ENCODE assay signal across 10 mouse cellular contexts in genomic region chr11:74842656-74843434, GRCm38 (mm10). TPM values are rescaled to one million over a fixed set of nuclear protein-coding genes. Genes with fewer than 3 reads are reported as not detected.
A peak's percentile ranks its signal among the peaks of the same experiment; 100 is the strongest.
DNase-seq lines count a peak whose midpoint lies in the region; ATAC-seq and TF ChIP-seq lines count a peak whose summit lies in the region.
"Had no signal": no experiment of that assay in that cellular context is flagged by ENCODE, and none has a peak within 500 bp of the region (broad histone marks: within the 10 kb centered on the region; RNA-seq: fewer than 3 reads in every experiment).

No protein-coding gene starts in this region.

- no peak for TF ChIP-seq CTCF in heart, adult 2 months (IDR thresholded peaks at IDR 0.05)
- no peak for TF ChIP-seq CTCF in hindbrain, postnatal 0 days (IDR thresholded peaks at IDR 0.05; ENCODE audit: low read depth)

- H3K36me3 ChIP-seq in heart, adult 2 months (ENCODE audit: control insufficient read depth, insufficient read depth, low read length): no peaks in the 10 kb centered on the region
- H3K36me3 ChIP-seq in liver, embryonic 12.5 days: peaks cover 52% of the 10 kb centered on the region
- H3K36me3 ChIP-seq in liver, embryonic 11.5 days (ENCODE audit: control insufficient read depth, insufficient read depth, low read length): peaks cover 13% of the 10 kb centered on the region
- H3K36me3 ChIP-seq in hindbrain, postnatal 0 days (ENCODE audit: insufficient read depth, low read length): peaks cover 7% of the 10 kb centered on the region; the same call in 1 of the 2 replicates

- intact Hi-C loops in heart, adult 2 months (cut with DNase I): no loop called here

- WGBS in heart, adult 2 months: 84% methylated on average over 22 of the region's 22 CpGs
- 88% methylated on average over 22 of the region's 22 CpGs for WGBS in liver, embryonic 12.5 days (ENCODE audit: insufficient replicate concordance)
- WGBS in liver, embryonic 11.5 days: 93% methylated on average over 22 of the region's 22 CpGs
- 71% methylated on average over 21 of the region's 22 CpGs for WGBS in hindbrain, postnatal 0 days

- no peak overlapping the region for H3K4me3 ChIP-seq in heart, adult 2 months
- no peak overlapping the region for H3K4me3 ChIP-seq in liver, embryonic 12.5 days
- H3K4me3 ChIP-seq in liver, embryonic 11.5 days (ENCODE audit: low read depth, low read length): no peak overlapping the region
- H3K4me3 ChIP-seq in hindbrain, postnatal 0 days (ENCODE audit: low read length): no peak overlapping the region
- H3K4me3 ChIP-seq: erythroblast, embryonic 14.5 days had no signal

- no peak for TF ChIP-seq EP300 in heart, adult 2 months (IDR thresholded peaks at IDR 0.05; ENCODE audit: insufficient read depth, low read depth, low read length)

- H3K9me3 ChIP-seq in liver, embryonic 12.5 days (replicated peaks): peaks cover 5% of the 10 kb centered on the region; the same call in 1 of the 2 replicates
- no peaks in the 10 kb centered on the region for H3K9me3 ChIP-seq in liver, embryonic 11.5 days (ENCODE audit: control insufficient read depth, low read length)
- H3K9me3 ChIP-seq in hindbrain, postnatal 0 days (ENCODE audit: low read length): no peaks in the 10 kb centered on the region

- no peaks in the 10 kb centered on the region; the same call in 1 of the 2 replicates for H3K79me2 ChIP-seq in heart, adult 2 months (replicated peaks; ENCODE audit: control insufficient read depth, insufficient read depth, low read length)

- DNase-seq in heart, adult 2 months: peak; percentile 15 to 23
- DNase-seq in heart, adult 8-10 months (ENCODE audit: low spot score): no peak
- DNase-seq in liver, embryonic 11.5 days (ENCODE audit: low spot score): no peak
- DNase-seq in cerebellum, adult 9-10 months: peak; percentile 57
- DNase-seq in hindbrain, postnatal 0 days (ENCODE audit: low spot score): no peak
- no peak for DNase-seq in layer of hippocampus, adult 9-11 months
- DNase-seq: lung, adult 2 months had no signal

- H3K4me2 ChIP-seq in liver, embryonic 12.5 days: no peak overlapping the region
- no peak overlapping the region for H3K4me2 ChIP-seq in liver, embryonic 11.5 days
- no peak overlapping the region for H3K4me2 ChIP-seq in hindbrain, postnatal 0 days (ENCODE audit: low read depth, low read length)

- H3K4me1 ChIP-seq in heart, adult 2 months (ENCODE audit: control insufficient read depth, insufficient read depth, low read length): peaks cover 6% of the 10 kb centered on the region
- H3K4me1 ChIP-seq in liver, embryonic 12.5 days: peaks cover 29% of the 10 kb centered on the region
- H3K4me1 ChIP-seq in liver, embryonic 11.5 days (replicated peaks; ENCODE audit: control insufficient read depth, insufficient read depth, low read length): peaks cover 10% of the 10 kb centered on the region
- H3K4me1 ChIP-seq in hindbrain, postnatal 0 days (ENCODE audit: insufficient read depth, low read length): 0 out of 2 replicates have a peak, but pooled peaks cover 9% of the 10 kb centered on the region

- no peak overlapping the region for H3K9ac ChIP-seq in heart, adult 2 months (ENCODE audit: low read depth, low read length)
- H3K9ac ChIP-seq in liver, embryonic 12.5 days: no peak overlapping the region
- no peak overlapping the region for H3K9ac ChIP-seq in liver, embryonic 11.5 days (ENCODE audit: low read depth, low read length)
- no peak overlapping the region for H3K9ac ChIP-seq in hindbrain, postnatal 0 days (replicated peaks; ENCODE audit: low read length)

- no peaks in the 10 kb centered on the region for H3K27me3 ChIP-seq in heart, adult 2 months (ENCODE audit: control insufficient read depth, insufficient read depth, low read length)
- H3K27me3 ChIP-seq in liver, embryonic 12.5 days (replicated peaks): no peaks in the 10 kb centered on the region
- H3K27me3 ChIP-seq in liver, embryonic 11.5 days (replicated peaks; ENCODE audit: control insufficient read depth, insufficient read depth, low read length): no peaks in the 10 kb centered on the region
- no peaks in the 10 kb centered on the region for H3K27me3 ChIP-seq in hindbrain, postnatal 0 days (ENCODE audit: insufficient read depth, low read length)

- H3K27ac ChIP-seq in heart, adult 2 months: peak overlapping the region; percentile 58
- peak overlapping the region; percentile 3; the same call in 1 of the 2 replicates for H3K27ac ChIP-seq in liver, embryonic 12.5 days
- no peak overlapping the region for H3K27ac ChIP-seq in liver, embryonic 11.5 days (ENCODE audit: low read depth, low read length)
- peak overlapping the region; percentile 46; the same call in 1 of the 2 replicates for H3K27ac ChIP-seq in hindbrain, postnatal 0 days

- TF ChIP-seq POLR2A in heart, adult 2 months (IDR thresholded peaks at IDR 0.05; ENCODE audit: insufficient read depth, low read depth, low read length): no peak

- ATAC-seq in liver, embryonic 12.5 days: no peak
- no peak for ATAC-seq in liver, embryonic 11.5 days (replicated peaks; ENCODE audit: low FRiP score)
- ATAC-seq in hindbrain, postnatal 0 days: peak; percentile 3; the same call in 1 of the 2 replicates
- ATAC-seq in CD4-positive, CD25-positive, alpha-beta regulatory T cell, adult 4 months: no peak

RNA-seq across cellular contexts. Expression of gene Mnt, which starts 12.1 kb away (rescaled TPM):
- total RNA-seq in heart, adult 2 months (2021): 10 to 100 TPM in 1 of 2 experiments, 1 to 10 TPM in 1; 6.7 to 10.7 TPM
- polyA plus RNA-seq in heart, adult 2 months (2012; rRNA removed): 5.4 and 6.9 TPM in 2 replicates
- total RNA-seq in heart, adult 8-10 months (2022): 10 to 100 TPM in 3 of 4 experiments, 1 to 10 TPM in 1; 7.4 to 13.4 (median 10.2) TPM
- 1.9 and 2.0 TPM in 2 replicates for polyA plus RNA-seq in liver, embryonic 12.5 days (2016; fragmentation: Nextera tagmentation; extraction: Ambion mirVana)
- polyA plus RNA-seq in liver, embryonic 11.5 days (2014; fragmentation: Nextera tagmentation; extraction: Ambion mirVana): 3.5 and 3.9 TPM in 2 replicates
- total RNA-seq in hindbrain, postnatal 0 days (2014; rRNA removed): 18.5 and 22.8 TPM in 2 replicates
- 7.0 and 8.4 TPM in 2 replicates for polyA plus RNA-seq in hindbrain, postnatal 0 days (2015; fragmentation: Nextera tagmentation; extraction: Ambion mirVana)
- 1 to 10 TPM; 5.1 to 5.9 TPM for polyA plus RNA-seq in CD4-positive, CD25-positive, alpha-beta regulatory T cell, adult 4 months (2017; shearing (Covaris generic))

RNA-seq across cellular contexts. Expression of gene Sgsm2, which starts 54.0 kb away (rescaled TPM):
- total RNA-seq in heart, adult 2 months (2021): 1 to 10 TPM; 5.1 to 5.3 TPM
- 8.3 and 10.2 TPM in 2 replicates for polyA plus RNA-seq in heart, adult 2 months (2012; rRNA removed)
- 1 to 10 TPM; 5.3 to 6.4 (median 5.8) TPM for total RNA-seq in heart, adult 8-10 months (2022)
- 2.6 and 2.9 TPM in 2 replicates for polyA plus RNA-seq in liver, embryonic 12.5 days (2016; fragmentation: Nextera tagmentation; extraction: Ambion mirVana)
- 4.2 TPM in 2 replicates for polyA plus RNA-seq in liver, embryonic 11.5 days (2014; fragmentation: Nextera tagmentation; extraction: Ambion mirVana)
- total RNA-seq in hindbrain, postnatal 0 days (2014; rRNA removed): 49.0 and 59.2 TPM in 2 replicates
- polyA plus RNA-seq in hindbrain, postnatal 0 days (2015; fragmentation: Nextera tagmentation; extraction: Ambion mirVana): 21.2 and 21.3 TPM in 2 replicates
- polyA plus RNA-seq in CD4-positive, CD25-positive, alpha-beta regulatory T cell, adult 4 months (2017; shearing (Covaris generic)): 1 to 10 TPM; 2.8 to 3.3 TPM

RNA-seq across cellular contexts. Expression of gene Tsr1, which starts 55.0 kb away (rescaled TPM):
- 10 to 100 TPM; 17.7 to 18.5 TPM for total RNA-seq in heart, adult 2 months (2021)
- 7.3 and 8.8 TPM in 2 replicates for polyA plus RNA-seq in heart, adult 2 months (2012; rRNA removed)
- 10 to 100 TPM; 17.5 to 19.3 (median 17.8) TPM for total RNA-seq in heart, adult 8-10 months (2022)
- 45.5 and 47.1 TPM in 2 replicates for polyA plus RNA-seq in liver, embryonic 12.5 days (2016; fragmentation: Nextera tagmentation; extraction: Ambion mirVana)
- polyA plus RNA-seq in liver, embryonic 11.5 days (2014; fragmentation: Nextera tagmentation; extraction: Ambion mirVana): 72.4 and 81.3 TPM in 2 replicates
- 20.3 and 34.1 TPM in 2 replicates for total RNA-seq in hindbrain, postnatal 0 days (2014; rRNA removed)
- 21.1 and 22.0 TPM in 2 replicates for polyA plus RNA-seq in hindbrain, postnatal 0 days (2015; fragmentation: Nextera tagmentation; extraction: Ambion mirVana)
- polyA plus RNA-seq in CD4-positive, CD25-positive, alpha-beta regulatory T cell, adult 4 months (2017; shearing (Covaris generic)): 10 to 100 TPM; 38.5 to 53.0 TPM

Comparison
In these comparisons a context has a peak if more than half of its experiments do, and no peak if none do; other contexts are left out.
1. DNase-seq: peak in heart, adult 2 months (2 of 2) and cerebellum, adult 9-10 months (single experiment); none in heart, adult 8-10 months (single experiment), liver, embryonic 11.5 days (single experiment), hindbrain, postnatal 0 days (single experiment) and layer of hippocampus, adult 9-11 months (single experiment).